Mouse (Mus musculus): ENCODE measurements at regions not wholly inside any gene's neighbourhood (a gene's known extent, or its start where the extent isn't known, plus 50 kb on each side); places are given as distances from the start of the nearest gene placed in this dataset.

GRCm38 (mm10) chr10:125885796-125886195, 80.2 kb upstream of the Lrig3 start:
- DNase-seq (ENCODE audit: extremely low read depth), result no peak
- H3K4me2 ChIP-seq (ENCODE audit: insufficient read depth, low read depth, poor library complexity, severe bottlenecking), result no peak overlapping the region

GRCm38 (mm10) chr10:125892122-125892521, 73.8 kb upstream of the Lrig3 start:
- TF ChIP-seq CHD1 (IDR thresholded peaks at IDR 0.05; ENCODE audit: low read depth, low read length) (no peak), EP300 (IDR thresholded peaks at IDR 0.05; ENCODE audit: low read length) (no peak), SMC3 (IDR thresholded peaks at IDR 0.05; ENCODE audit: low read depth, low read length) (no peak), ZMIZ1 (IDR thresholded peaks at IDR 0.05; ENCODE audit: low read depth, low read length) (no peak), TBP (conservative IDR thresholded peaks at IDR 0.05; ENCODE audit: low read depth, low read length) (no peak), ETS1 (conservative IDR thresholded peaks at IDR 0.05; ENCODE audit: low read depth, low read length) (no peak), PAX5 (IDR thresholded peaks at IDR 0.05; ENCODE audit: low read length) (no peak), TCF12 (IDR thresholded peaks at IDR 0.05; ENCODE audit: low read depth, low read length) (no peak), MEF2A (IDR thresholded peaks at IDR 0.05; ENCODE audit: borderline replicate concordance, low read depth, low read length) (no peak), CHD2 (IDR thresholded peaks at IDR 0.05; ENCODE audit: low read length) (no peak), ZKSCAN1 (IDR thresholded peaks at IDR 0.05; ENCODE audit: borderline replicate concordance, low read depth, low read length) (no peak), ELF1 (IDR thresholded peaks at IDR 0.05; ENCODE audit: low read depth, low read length) (no peak), POLR2A (IDR thresholded peaks at IDR 0.05; ENCODE audit: low read depth, low read length) (no peak), SIN3A (IDR thresholded peaks at IDR 0.05; ENCODE audit: low read length) (no peak), MAFK (IDR thresholded peaks at IDR 0.05; ENCODE audit: insufficient replicate concordance, low read length) (no peak), BHLHE40 (IDR thresholded peaks at IDR 0.05; ENCODE audit: low read depth, low read length) (no peak), KAT2A (IDR thresholded peaks at IDR 0.05; ENCODE audit: insufficient replicate concordance, low read length) (no peak), MXI1 (IDR thresholded peaks at IDR 0.05; ENCODE audit: low read depth, low read length) (no peak), HCFC1 (IDR thresholded peaks at IDR 0.05; ENCODE audit: low read depth, low read length) (no peak)
- Histone ChIP-seq H3K4me1 (ENCODE audit: control insufficient read depth in 1 of 2, insufficient read depth in 2 of 2) (no peaks in the 10 kb centered on the region), H3K9me3 (replicated peaks; ENCODE audit: low read length) (peaks cover 43% of the 10 kb centered on the region), H3K27ac (ENCODE audit: insufficient read depth, low read depth) (no peak overlapping the region), H3K4me2 (ENCODE audit: insufficient read depth, low read depth, poor library complexity, severe bottlenecking) (no peak overlapping the region), H3K4me3 (replicated peaks in 1 of 3; ENCODE audit: low read depth in 2 of 3, low read length in 2 of 3, poor library complexity in 1 of 3) (no peak overlapping the region), H3K9ac (ENCODE audit: insufficient read depth, low read depth) (no peak overlapping the region), H3K27me3 (replicated peaks) (no peaks in the 10 kb centered on the region), H3K36me3 (replicated peaks in 1 of 2; ENCODE audit: control insufficient read depth in 1 of 2, insufficient read depth in 1 of 2, low read length in 1 of 2) (no peaks in the 10 kb centered on the region), H3K79me2 (replicated peaks; ENCODE audit: control insufficient read depth, extremely low read depth, insufficient read depth, poor library complexity, severe bottlenecking) (no peaks in the 10 kb centered on the region)
- DNase-seq (ENCODE audit: extremely low read depth), result no peak
- in situ Hi-C loops (cut with MboI; ENCODE audit: low pct_ligation_motif_present, low pct_unique_long_range_greater_than_20kb, low sequenced_read_pairs) (no loop called here), dilution Hi-C loops (cut with MboI; ENCODE audit: extremely low pct_ligation_motif_present, extremely low pct_unique_long_range_greater_than_20kb, low sequenced_read_pairs) (no loop called here)

More at GRCm38 (mm10) chr10:125885796-125886195, 80.2 kb upstream of the Lrig3 start:
- H3K27ac ChIP-seq (ENCODE audit: insufficient read depth, low read depth), result no peak overlapping the region
- H3K4me3 ChIP-seq (replicated peaks in 1 of 3; ENCODE audit: low read depth in 2 of 3, low read length in 2 of 3, poor library complexity in 1 of 3), result no peak overlapping the region
- dilution Hi-C loops (cut with MboI; ENCODE audit: extremely low pct_ligation_motif_present, extremely low pct_unique_long_range_greater_than_20kb, low sequenced_read_pairs) (no loop called here), in situ Hi-C loops (cut with MboI; ENCODE audit: low pct_ligation_motif_present, low pct_unique_long_range_greater_than_20kb, low sequenced_read_pairs) (no loop called here)
- no peaks in the 10 kb centered on the region for H3K4me1 ChIP-seq (ENCODE audit: control insufficient read depth in 1 of 2, insufficient read depth in 2 of 2)
- H3K27me3 ChIP-seq (replicated peaks), result no peaks in the 10 kb centered on the region
- peaks cover 47% of the 10 kb centered on the region for H3K9me3 ChIP-seq (replicated peaks; ENCODE audit: low read length)
- H3K36me3 ChIP-seq (replicated peaks in 1 of 2; ENCODE audit: control insufficient read depth in 1 of 2, insufficient read depth in 1 of 2, low read length in 1 of 2), result no peaks in the 10 kb centered on the region
- TF ChIP-seq USF1 (IDR thresholded peaks at IDR 0.05; ENCODE audit: low read depth, low read length) (no peak), CTCF (conservative IDR thresholded peaks at IDR 0.05 in 1 of 2, IDR thresholded peaks at IDR 0.05 in 1 of 2; ENCODE audit: low read depth in 2 of 2, low read length in 2 of 2) (no peak), HCFC1 (IDR thresholded peaks at IDR 0.05; ENCODE audit: low read depth, low read length) (no peak), MAZ (IDR thresholded peaks at IDR 0.05; ENCODE audit: low read depth, low read length) (no peak), TCF12 (IDR thresholded peaks at IDR 0.05; ENCODE audit: low read depth, low read length) (no peak), CHD1 (IDR thresholded peaks at IDR 0.05; ENCODE audit: low read depth, low read length) (no peak), SMC3 (IDR thresholded peaks at IDR 0.05; ENCODE audit: low read depth, low read length) (no peak), KAT2A (IDR thresholded peaks at IDR 0.05; ENCODE audit: insufficient replicate concordance, low read length) (no peak), CHD2 (IDR thresholded peaks at IDR 0.05; ENCODE audit: low read length) (no peak), JUN (IDR thresholded peaks at IDR 0.05; ENCODE audit: insufficient read depth, low read depth, low read length) (no peak), SIN3A (IDR thresholded peaks at IDR 0.05; ENCODE audit: low read length) (no peak), MYC (IDR thresholded peaks at IDR 0.05; ENCODE audit: low read depth, low read length) (no peak)
- no peak overlapping the region for H3K9ac ChIP-seq (ENCODE audit: insufficient read depth, low read depth)
- no peaks in the 10 kb centered on the region for H3K79me2 ChIP-seq (replicated peaks; ENCODE audit: control insufficient read depth, extremely low read depth, insufficient read depth, poor library complexity, severe bottlenecking)

All from CH12.LX (cell line).